Mouse (Mus musculus) G1E (cell line): ENCODE measurements around the gene Klf13.

ENCODE experiments used
- CTCF ChIP-seq: IDR thresholded peaks from 2 replicates; pipeline ENCODE4 v1.5.1; 2012; ENCODE audit warnings: low read depth, low read length, inconsistent platforms, mixed read lengths
- GATA1 ChIP-seq: IDR thresholded peaks from 2 replicates; pipeline ENCODE4 v1.6.1; 2012; ENCODE audit warnings: borderline replicate concordance, low read length, inconsistent platforms, mixed read lengths
- GATA2 ChIP-seq: IDR thresholded peaks from 2 replicates; pipeline ENCODE4 v1.6.1; 2012; ENCODE audit warnings: low read depth, low read length, inconsistent platforms, borderline replicate concordance
- POLR2AphosphoS5 ChIP-seq: IDR thresholded peaks from 2 replicates; pipeline ENCODE4 v1.6.1; 2012; ENCODE audit warnings: low read depth, low read length, inconsistent platforms; ENCODE audit not compliant: insufficient replicate concordance

- no peak for TF ChIP-seq CTCF
- no peak for TF ChIP-seq POLR2AphosphoS5
- no peak for TF ChIP-seq GATA1
- TF ChIP-seq GATA2: no peak
Observed at GRCm38 (mm10) chr7:63970986-63971385, 32.3 kb upstream of the Klf13 start.
